Mouse (Mus musculus) lung, adult 2 months (tissue): ENCODE data around the gene Nbl1.

ENCODE experiments used
- CTCF ChIP-seq: fragments of 200-500 bp; IDR thresholded peaks from 2 replicates; pipeline ENCODE4 v1.5.1; 2011; ENCODE audit warnings: mild to moderate bottlenecking, low read length, control low read depth; ENCODE audit not compliant: insufficient read depth
- POLR2A ChIP-seq: fragments of 200-500 bp; IDR thresholded peaks from 2 replicates; pipeline ENCODE4 v1.6.1; 2011; ENCODE audit warnings: low read depth, mild to moderate bottlenecking, control low read depth, low read length, borderline replicate concordance; ENCODE audit errors: extremely low read depth

DNA sequence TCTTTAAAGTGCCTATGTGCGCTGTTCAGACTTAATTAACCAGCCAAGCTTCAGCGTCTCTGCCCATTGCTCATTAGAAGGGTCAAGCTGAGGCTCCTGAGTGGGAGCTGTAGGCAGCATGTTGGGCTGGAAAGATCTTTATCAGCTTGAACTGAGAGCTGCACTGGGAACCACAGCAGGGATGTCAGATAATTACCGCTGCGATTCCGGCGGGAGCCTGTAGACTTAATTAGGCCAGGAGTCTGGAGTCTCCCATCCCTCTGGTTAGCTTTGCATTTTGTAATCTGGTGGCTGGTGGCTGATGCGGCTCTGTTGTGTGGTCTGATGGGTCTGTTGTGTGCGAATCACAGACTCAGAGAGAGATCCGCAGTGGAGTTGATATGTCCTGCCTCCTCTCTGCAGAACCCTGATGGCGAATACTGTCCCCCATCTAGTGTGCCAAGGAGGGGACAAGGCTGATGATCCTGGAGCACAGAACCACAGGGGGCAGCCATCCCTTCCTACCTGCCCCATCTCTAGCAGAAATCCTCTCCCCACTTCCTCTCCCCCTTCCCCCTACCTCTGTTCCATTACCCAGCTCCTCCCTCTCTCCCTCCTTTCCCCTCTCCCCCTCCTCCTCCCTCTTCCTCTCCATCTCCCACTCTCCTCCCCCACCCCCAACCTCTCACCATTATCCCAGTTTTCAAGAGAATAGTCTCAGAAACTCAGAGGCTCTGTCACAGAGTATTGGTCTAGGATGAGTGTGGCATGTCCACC lies 52.5 kb downstream of the Nbl1 start:
- TF ChIP-seq CTCF (no peak), POLR2A (no peak)
